Mouse (Mus musculus): ENCODE measurements at regions not wholly inside any gene's neighbourhood (a gene's known extent, or its start where the extent isn't known, plus 50 kb on each side); places are given as distances from the start of the nearest gene placed in this dataset.
A peak's percentile ranks its signal among the peaks of the same experiment; 100 is the strongest.

- DNase-seq (ENCODE audit: low spot score in 2 of 2), result no peak
Observed at GRCm38 (mm10) chr4:71229796-71230496, 527.8 kb downstream of the Gm11232 start.

DNA sequence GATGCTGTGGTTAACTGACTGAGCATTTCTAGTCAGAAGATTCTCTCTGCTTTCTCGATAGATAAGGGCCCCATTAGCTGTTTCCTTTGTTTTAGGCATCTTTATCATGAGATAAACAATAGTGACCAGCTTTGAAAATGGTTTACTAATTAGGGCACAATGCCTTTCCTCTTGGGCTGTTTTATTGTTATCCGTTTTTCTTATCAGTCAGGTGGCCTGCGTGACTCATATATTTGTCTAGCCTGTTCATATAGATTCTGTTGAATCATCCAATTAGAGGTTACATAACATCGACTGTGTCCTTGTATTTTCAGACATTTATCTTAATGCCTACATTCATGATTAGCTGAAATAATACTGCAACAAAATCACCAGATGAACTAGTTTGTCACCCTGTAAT is 531.1 kb downstream of the Gm11232 start:
- peak in 1 of 2 experiments; percentile 1 for DNase-seq (ENCODE audit: low spot score in 2 of 2)

- DNase-seq (ENCODE audit: low spot score in 2 of 2), result no peak
Observed at GRCm38 (mm10) chr4:71218060-71218459, 539.7 kb downstream of the Gm11232 start.

DNA sequence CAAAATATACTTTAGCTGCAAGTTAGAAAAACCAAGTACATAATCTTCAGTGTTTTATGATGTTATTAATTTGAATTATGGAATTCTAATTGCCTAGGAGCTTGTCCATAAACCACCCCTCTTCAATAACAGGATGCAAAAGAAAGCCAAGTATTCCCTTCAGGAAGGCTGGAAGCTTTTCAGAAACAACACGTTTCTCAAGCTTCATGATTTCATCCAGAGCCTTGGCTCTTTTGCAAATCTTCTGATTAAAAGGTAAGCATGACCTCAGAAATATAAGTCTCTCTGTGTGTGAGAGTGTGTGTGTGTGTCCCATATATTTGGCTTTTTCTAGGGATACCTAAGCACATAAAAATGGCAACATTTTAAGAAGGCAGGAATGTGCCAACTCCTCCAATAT is 570.0 kb downstream of the Gm11232 start:
- no peak for DNase-seq (ENCODE audit: low spot score in 2 of 2)

- no peak for DNase-seq (ENCODE audit: low spot score in 2 of 2)
Observed at GRCm38 (mm10) chr4:71177661-71178060, 580.1 kb downstream of the Gm11232 start.

DNA sequence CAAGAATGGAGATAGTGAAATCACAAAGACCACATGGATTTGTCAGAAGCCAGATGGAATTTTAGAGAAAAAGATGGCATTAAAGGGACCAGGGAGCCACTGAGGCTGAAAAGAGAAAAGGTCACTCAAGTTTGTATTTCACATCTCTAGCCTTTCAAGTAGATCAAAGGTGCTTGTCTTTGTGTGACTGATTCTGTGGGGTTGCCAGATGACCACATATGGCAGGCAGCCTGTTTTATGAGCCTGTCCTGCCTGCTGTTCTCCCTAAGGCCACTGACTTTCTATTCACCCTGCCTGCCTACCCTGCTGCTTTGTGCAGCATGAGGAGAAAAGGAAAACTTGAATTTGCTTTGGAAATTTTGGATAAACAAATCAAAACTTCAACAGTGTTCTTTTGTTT is 592.0 kb downstream of the Gm11232 start:
- no peak for DNase-seq (ENCODE audit: low spot score in 2 of 2)

- no peak for DNase-seq (ENCODE audit: low spot score in 2 of 2)
Observed at GRCm38 (mm10) chr4:71131670-71132317, 597.0 kb upstream of the Megf9 start.

GRCm38 (mm10) chr4:71130946-71131669 is 596.3 kb upstream of the Megf9 start:
- no peak for DNase-seq (ENCODE audit: low spot score in 2 of 2)

DNA sequence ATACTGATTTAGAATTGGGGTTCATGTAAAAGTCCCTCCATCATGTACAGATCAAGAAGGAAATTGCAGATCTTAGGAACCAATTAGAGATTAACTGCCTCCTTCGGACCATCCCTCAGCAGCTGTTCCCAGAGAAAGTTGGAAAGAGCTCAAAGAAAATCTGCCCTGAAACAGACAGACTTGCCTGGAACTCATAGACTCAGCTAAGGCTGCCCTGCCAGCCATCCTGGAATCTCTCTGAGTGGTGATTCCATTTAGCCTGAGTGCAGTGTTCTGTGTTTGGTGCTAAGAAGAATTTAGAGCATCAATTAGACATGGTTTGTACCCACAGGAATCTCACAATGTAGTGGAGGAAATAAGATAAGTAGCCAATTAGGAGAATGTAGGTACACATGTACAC is 594.5 kb upstream of the Megf9 start:
- no peak for DNase-seq (ENCODE audit: low spot score in 2 of 2)

All from urinary bladder, adult 18-20 months (tissue).